Mouse (Mus musculus): ENCODE measurements at regions not wholly inside any gene's neighbourhood (a gene's known extent, or its start where the extent isn't known, plus 50 kb on each side); places are given as distances from the start of the nearest gene placed in this dataset.

- TF ChIP-seq CTCF (IDR thresholded peaks at IDR 0.05; ENCODE audit: insufficient read depth, low read length): no peak
- no peak for TF ChIP-seq POLR2A (IDR thresholded peaks at IDR 0.05; ENCODE audit: borderline replicate concordance, extremely low read depth, low read depth, low read length)
Measured at GRCm38 (mm10) chr17:62230939-62231338, 650.2 kb downstream of the Efna5 start.
